Mouse (Mus musculus) small intestine, adult 2 months (tissue): ENCODE measurements around the gene Ubash3a.

ENCODE experiments used
- CTCF ChIP-seq: fragments of 200-500 bp; IDR thresholded peaks from 2 replicates; pipeline ENCODE4 v1.5.1; 2012; ENCODE audit warnings: low read depth, mild to moderate bottlenecking, control low read depth, inconsistent platforms, low read length, moderate library complexity, mixed read lengths; ENCODE audit not compliant: insufficient replicate concordance, insufficient read length; ENCODE audit errors: extremely low read depth
- POLR2A ChIP-seq: fragments of 200-500 bp; IDR thresholded peaks from 2 replicates; pipeline ENCODE4 v1.6.1; 2012; ENCODE audit warnings: low read depth, mild to moderate bottlenecking, control low read depth, inconsistent platforms, low read length, moderate library complexity

GRCm38 (mm10) chr17:31281830-31282686 is 74.4 kb downstream of the Ubash3a start:
- TF ChIP-seq POLR2A (no peak), CTCF (no peak)
